In genomic region chr4:138859728-138860127, GRCm38 (mm10) we compare ENCODE assay signal across 8 mouse cellular contexts. TPM values are rescaled to one million over a fixed set of nuclear protein-coding genes. Genes with fewer than 3 reads are reported as not detected.
DNase-seq lines count a peak whose midpoint lies in the region; ATAC-seq and TF ChIP-seq lines count a peak whose summit lies in the region.

No protein-coding gene starts in this region.

- in situ Hi-C loops in CH12.LX (cut with MboI; ENCODE audit: low pct_ligation_motif_present, low pct_unique_long_range_greater_than_20kb, low sequenced_read_pairs) = loop anchor here (10.0 kb wide), 2 partner anchors 115 to 415 kb away; no protein-coding TSS in a partner anchor

- no peak for TF ChIP-seq RAD21 in CH12.LX (IDR thresholded peaks at IDR 0.05; ENCODE audit: low read depth, low read length)

- DNase-seq in CH12.LX (ENCODE audit: extremely low read depth) = peak; percentile 26
- peak; percentile 87 for DNase-seq in adrenal gland, postnatal 14 days
- peak; percentile 89 for DNase-seq in embryonic facial prominence, embryonic 11.5 days (ENCODE audit: low spot score)
- peak; percentile 88 for DNase-seq in kidney, postnatal 10 days
- peak in 1 of 3 experiments; percentile 19 for DNase-seq in liver, embryonic 14.5 days (ENCODE audit: low read depth in 3 of 3, low spot score in 3 of 3)

- H3K4me1 ChIP-seq in CH12.LX (ENCODE audit: control insufficient read depth in 1 of 2, insufficient read depth in 2 of 2) = no peaks in the 10 kb centered on the region
- no peaks in the 10 kb centered on the region for H3K4me1 ChIP-seq in embryonic facial prominence, embryonic 11.5 days (ENCODE audit: control insufficient read depth, insufficient read depth, low read length)
- H3K4me1 ChIP-seq in heart, embryonic 15.5 days (replicated peaks) = peaks cover 9% of the 10 kb centered on the region; the same call in 1 of the 2 replicates
- no peaks in the 10 kb centered on the region for H3K4me1 ChIP-seq in liver, embryonic 14.5 days (replicated peaks; ENCODE audit: control insufficient read depth in 2 of 2, insufficient read depth in 2 of 2, low read length in 1 of 2)
- H3K4me1 ChIP-seq in neural tube, embryonic 13.5 days (replicated peaks) = peaks cover 12% of the 10 kb centered on the region; the same call in 1 of the 2 replicates

- H3K4me3 ChIP-seq in CH12.LX (replicated peaks in 1 of 3; ENCODE audit: low read depth in 2 of 3, low read length in 2 of 3, poor library complexity in 1 of 3) = no peak overlapping the region
- H3K4me3 ChIP-seq in embryonic facial prominence, embryonic 11.5 days (ENCODE audit: low read depth, low read length) = peak overlapping the region; percentile 22; the same call in 1 of the 2 replicates
- no peak overlapping the region for H3K4me3 ChIP-seq in heart, embryonic 15.5 days
- no peak overlapping the region for H3K4me3 ChIP-seq in liver, embryonic 14.5 days (ENCODE audit: insufficient read depth in 1 of 2, low read depth in 2 of 2, low read length in 2 of 2)
- peak overlapping the region; percentile 27 for H3K4me3 ChIP-seq in neural tube, embryonic 13.5 days

- H3K4me2 ChIP-seq in CH12.LX (ENCODE audit: insufficient read depth, low read depth, poor library complexity, severe bottlenecking) = no peak overlapping the region
- peak overlapping the region; percentile 26 for H3K4me2 ChIP-seq in embryonic facial prominence, embryonic 11.5 days (ENCODE audit: low read depth, low read length)
- peak overlapping the region; percentile 48 for H3K4me2 ChIP-seq in heart, embryonic 15.5 days
- H3K4me2 ChIP-seq in liver, embryonic 14.5 days (ENCODE audit: low read depth) = no peak overlapping the region
- H3K4me2 ChIP-seq in neural tube, embryonic 13.5 days = peak overlapping the region; percentile 51

- TF ChIP-seq CTCF in CH12.LX (conservative IDR thresholded peaks at IDR 0.05 in 1 of 2, IDR thresholded peaks at IDR 0.05 in 1 of 2; ENCODE audit: low read depth in 2 of 2, low read length in 2 of 2) = peak in 1 of 2 experiments; percentile 24; a peak in 1 of 4 replicates
- peak; percentile 64 for TF ChIP-seq CTCF in liver, embryonic 14.5 days (IDR thresholded peaks at IDR 0.05; ENCODE audit: low read depth)

- H3K79me2 ChIP-seq in CH12.LX (replicated peaks; ENCODE audit: control insufficient read depth, extremely low read depth, insufficient read depth, poor library complexity, severe bottlenecking) = no peaks in the 10 kb centered on the region

- WGBS in embryonic facial prominence, embryonic 11.5 days = 7% methylated on average over 13 of the region's 13 CpGs
- WGBS in heart, embryonic 15.5 days = 7% methylated on average over 13 of the region's 13 CpGs
- WGBS in liver, embryonic 14.5 days (ENCODE audit: insufficient replicate concordance) = 5% methylated on average over 13 of the region's 13 CpGs
- 5% methylated on average over 13 of the region's 13 CpGs for WGBS in neural tube, embryonic 13.5 days

- ATAC-seq in embryonic facial prominence, embryonic 11.5 days (replicated peaks; ENCODE audit: insufficient number of reproducible peaks, low FRiP score, low TSS enrichment, low read depth) = peak; percentile 75
- ATAC-seq in heart, embryonic 15.5 days (replicated peaks; ENCODE audit: insufficient number of reproducible peaks, insufficient read depth, low FRiP score, low read depth) = no peak; the same call in 1 of the 2 replicates
- no peak for ATAC-seq in liver, embryonic 14.5 days (ENCODE audit: insufficient read depth)
- ATAC-seq in neural tube, embryonic 13.5 days (ENCODE audit: low read depth) = peak; percentile 91
- ATAC-seq in inflammation-experienced regulatory T-cells, adult 6 months = no peak

- no peaks in the 10 kb centered on the region for H3K36me3 ChIP-seq in CH12.LX (replicated peaks in 1 of 2; ENCODE audit: control insufficient read depth in 1 of 2, insufficient read depth in 1 of 2, low read length in 1 of 2)
- no peaks in the 10 kb centered on the region for H3K36me3 ChIP-seq in embryonic facial prominence, embryonic 11.5 days (replicated peaks; ENCODE audit: control insufficient read depth, insufficient read depth, low read depth, low read length)
- H3K36me3 ChIP-seq in heart, embryonic 15.5 days = no peaks in the 10 kb centered on the region
- no peaks in the 10 kb centered on the region for H3K36me3 ChIP-seq in liver, embryonic 14.5 days (replicated peaks; ENCODE audit: control insufficient read depth, insufficient read depth, low read depth)
- H3K36me3 ChIP-seq in neural tube, embryonic 13.5 days = no peaks in the 10 kb centered on the region

- dilution Hi-C loops in CH12.LX (cut with MboI; ENCODE audit: extremely low pct_ligation_motif_present, extremely low pct_unique_long_range_greater_than_20kb, low sequenced_read_pairs) = no loop called here

- no peak for TF ChIP-seq EP300 in CH12.LX (IDR thresholded peaks at IDR 0.05; ENCODE audit: low read length)
- TF ChIP-seq EP300 in liver, embryonic 14.5 days (IDR thresholded peaks at IDR 0.05; ENCODE audit: low read depth) = no peak

- H3K27me3 ChIP-seq in CH12.LX (replicated peaks) = peaks cover 79% of the 10 kb centered on the region
- no peaks in the 10 kb centered on the region; the same call in 1 of the 2 replicates for H3K27me3 ChIP-seq in embryonic facial prominence, embryonic 11.5 days (ENCODE audit: control insufficient read depth, insufficient read depth, low read length)
- peaks cover 21% of the 10 kb centered on the region; the same call in 1 of the 2 replicates for H3K27me3 ChIP-seq in heart, embryonic 15.5 days
- no peaks in the 10 kb centered on the region for H3K27me3 ChIP-seq in liver, embryonic 14.5 days (ENCODE audit: control insufficient read depth, insufficient read depth, low read length)
- no peaks in the 10 kb centered on the region for H3K27me3 ChIP-seq in neural tube, embryonic 13.5 days

- H3K27ac ChIP-seq in CH12.LX (ENCODE audit: insufficient read depth, low read depth) = no peak overlapping the region
- no peak overlapping the region for H3K27ac ChIP-seq in embryonic facial prominence, embryonic 11.5 days (replicated peaks; ENCODE audit: low read depth, low read length)
- no peak overlapping the region for H3K27ac ChIP-seq in heart, embryonic 15.5 days
- no peak overlapping the region for H3K27ac ChIP-seq in liver, embryonic 14.5 days
- H3K27ac ChIP-seq in neural tube, embryonic 13.5 days (replicated peaks) = peak overlapping the region; percentile 43

- no peak overlapping the region for H3K9ac ChIP-seq in CH12.LX (ENCODE audit: insufficient read depth, low read depth)
- no peak overlapping the region for H3K9ac ChIP-seq in embryonic facial prominence, embryonic 11.5 days (replicated peaks; ENCODE audit: low read length)
- H3K9ac ChIP-seq in heart, embryonic 15.5 days = no peak overlapping the region
- H3K9ac ChIP-seq in liver, embryonic 14.5 days (replicated peaks) = no peak overlapping the region
- H3K9ac ChIP-seq in neural tube, embryonic 13.5 days = peak overlapping the region; percentile 39

- TF ChIP-seq POLR2A in CH12.LX (IDR thresholded peaks at IDR 0.05; ENCODE audit: low read depth, low read length) = no peak

- H3K9me3 ChIP-seq in CH12.LX (replicated peaks; ENCODE audit: low read length) = no peaks in the 10 kb centered on the region
- no peaks in the 10 kb centered on the region for H3K9me3 ChIP-seq in embryonic facial prominence, embryonic 11.5 days (replicated peaks; ENCODE audit: control insufficient read depth, low read length)
- no peaks in the 10 kb centered on the region for H3K9me3 ChIP-seq in heart, embryonic 15.5 days (replicated peaks)
- H3K9me3 ChIP-seq in liver, embryonic 14.5 days (ENCODE audit: control insufficient read depth, low read length) = no peaks in the 10 kb centered on the region
- no peaks in the 10 kb centered on the region for H3K9me3 ChIP-seq in neural tube, embryonic 13.5 days

RNA-seq across cellular contexts. Expression of gene Pla2g5, which starts 3.6 kb away (rescaled TPM):
- total RNA-seq in CH12.LX (2012; rRNA removed) (0.29 and 0.68 TPM in 2 replicates), CH12.LX (2014; rRNA removed) (not detected in 2 replicates)
- polyA plus RNA-seq in CH12.LX (2012; ENCODE audit: insufficient read length, low read depth) = 0.25 and 0.53 TPM in 2 replicates
- total RNA-seq in adrenal gland, postnatal 14 days (2021) = 9.2 and 13.2 TPM in 2 replicates
- polyA plus RNA-seq in embryonic facial prominence, embryonic 11.5 days (2014; fragmentation: Nextera tagmentation; extraction: Ambion mirVana) = 0.87 and 1.5 TPM in 2 replicates
- 2.7 and 3.6 TPM in 2 replicates for polyA plus RNA-seq in heart, embryonic 15.5 days (2015; fragmentation: Nextera tagmentation; extraction: Ambion mirVana)
- polyA plus RNA-seq in liver, embryonic 14.5 days (2012; rRNA removed) = not detected in 2 replicates
- not detected in 2 replicates for polyA plus RNA-seq in liver, embryonic 14.5 days (2014; fragmentation: Nextera tagmentation; extraction: Ambion mirVana)
- polyA plus RNA-seq in neural tube, embryonic 13.5 days (2015; fragmentation: Nextera tagmentation; extraction: Ambion mirVana) = 0.28 TPM in 1 of 2 replicates, not detected in the other
- not detected for polyA plus RNA-seq in inflammation-experienced regulatory T-cells, adult 6 months (2017; shearing (Covaris generic))

RNA-seq across cellular contexts. Expression of gene Gm13030, which starts 14.0 kb away (rescaled TPM):
- not detected in 2 replicates for total RNA-seq in CH12.LX (2012; rRNA removed)
- not detected in 2 replicates for total RNA-seq in CH12.LX (2014; rRNA removed)
- polyA plus RNA-seq in CH12.LX (2012; ENCODE audit: insufficient read length, low read depth) = not detected in 2 replicates
- not detected in 2 replicates for total RNA-seq in adrenal gland, postnatal 14 days (2021)
- not detected in 2 replicates for polyA plus RNA-seq in embryonic facial prominence, embryonic 11.5 days (2014; fragmentation: Nextera tagmentation; extraction: Ambion mirVana)
- polyA plus RNA-seq in heart, embryonic 15.5 days (2015; fragmentation: Nextera tagmentation; extraction: Ambion mirVana) = not detected in 2 replicates
- polyA plus RNA-seq in liver, embryonic 14.5 days (2012; rRNA removed) = not detected in 2 replicates
- not detected in 2 replicates for polyA plus RNA-seq in liver, embryonic 14.5 days (2014; fragmentation: Nextera tagmentation; extraction: Ambion mirVana)
- polyA plus RNA-seq in neural tube, embryonic 13.5 days (2015; fragmentation: Nextera tagmentation; extraction: Ambion mirVana) = not detected in 2 replicates
- polyA plus RNA-seq in inflammation-experienced regulatory T-cells, adult 6 months (2017; shearing (Covaris generic)) = not detected

RNA-seq across cellular contexts. Expression of gene Pla2g2e, which starts 18.0 kb away (rescaled TPM):
- total RNA-seq in CH12.LX (2012; rRNA removed) (0.30 and 0.50 TPM in 2 replicates), CH12.LX (2014; rRNA removed) (not detected in 2 replicates)
- not detected in 2 replicates for polyA plus RNA-seq in CH12.LX (2012; ENCODE audit: insufficient read length, low read depth)
- total RNA-seq in adrenal gland, postnatal 14 days (2021) = 1.2 and 1.4 TPM in 2 replicates
- polyA plus RNA-seq in embryonic facial prominence, embryonic 11.5 days (2014; fragmentation: Nextera tagmentation; extraction: Ambion mirVana) = not detected in 2 replicates
- not detected in 2 replicates for polyA plus RNA-seq in heart, embryonic 15.5 days (2015; fragmentation: Nextera tagmentation; extraction: Ambion mirVana)
- not detected in 2 replicates for polyA plus RNA-seq in liver, embryonic 14.5 days (2012; rRNA removed)
- polyA plus RNA-seq in liver, embryonic 14.5 days (2014; fragmentation: Nextera tagmentation; extraction: Ambion mirVana) = not detected in 2 replicates
- polyA plus RNA-seq in neural tube, embryonic 13.5 days (2015; fragmentation: Nextera tagmentation; extraction: Ambion mirVana) = not detected in 2 replicates
- not detected for polyA plus RNA-seq in inflammation-experienced regulatory T-cells, adult 6 months (2017; shearing (Covaris generic))

RNA-seq across cellular contexts. Expression of gene Otud3, which starts 54.0 kb away (rescaled TPM):
- total RNA-seq in CH12.LX (2012; rRNA removed) (5.5 and 6.3 TPM in 2 replicates), CH12.LX (2014; rRNA removed) (2.8 and 3.2 TPM in 2 replicates)
- 5.4 TPM in 2 replicates for polyA plus RNA-seq in CH12.LX (2012; ENCODE audit: insufficient read length, low read depth)
- 11.0 and 12.1 TPM in 2 replicates for total RNA-seq in adrenal gland, postnatal 14 days (2021)
- polyA plus RNA-seq in embryonic facial prominence, embryonic 11.5 days (2014; fragmentation: Nextera tagmentation; extraction: Ambion mirVana) = 3.9 and 4.2 TPM in 2 replicates
- polyA plus RNA-seq in heart, embryonic 15.5 days (2015; fragmentation: Nextera tagmentation; extraction: Ambion mirVana) = 2.6 and 3.3 TPM in 2 replicates
- 1.1 and 1.5 TPM in 2 replicates for polyA plus RNA-seq in liver, embryonic 14.5 days (2012; rRNA removed)
- 0.75 and 0.94 TPM in 2 replicates for polyA plus RNA-seq in liver, embryonic 14.5 days (2014; fragmentation: Nextera tagmentation; extraction: Ambion mirVana)
- 3.0 and 3.7 TPM in 2 replicates for polyA plus RNA-seq in neural tube, embryonic 13.5 days (2015; fragmentation: Nextera tagmentation; extraction: Ambion mirVana)
- under 1 TPM in 2 of 3 experiments, not detected in 1; 0.29 to 0.54 TPM for polyA plus RNA-seq in inflammation-experienced regulatory T-cells, adult 6 months (2017; shearing (Covaris generic))

Comparison
In these comparisons a context has a peak if more than half of its experiments do, and no peak if none do; other contexts are left out.
1. H3K4me2 ChIP-seq: peak in embryonic facial prominence, embryonic 11.5 days (single experiment), heart, embryonic 15.5 days (single experiment) and neural tube, embryonic 13.5 days (single experiment); none in CH12.LX (single experiment) and liver, embryonic 14.5 days (single experiment).
2. H3K4me3 ChIP-seq: peak in embryonic facial prominence, embryonic 11.5 days (single experiment) and neural tube, embryonic 13.5 days (single experiment); none in CH12.LX (0 of 3), heart, embryonic 15.5 days (single experiment) and liver, embryonic 14.5 days (0 of 2).
3. ATAC-seq: peak in embryonic facial prominence, embryonic 11.5 days (single experiment) and neural tube, embryonic 13.5 days (single experiment); none in heart, embryonic 15.5 days (single experiment), liver, embryonic 14.5 days (single experiment) and inflammation-experienced regulatory T-cells, adult 6 months (single experiment).